Mouse (Mus musculus) urinary bladder, postnatal 25 days (tissue): ENCODE results near the gene Fgd4.

Experiments used
- DNase-seq: peaks from one replicate; pipeline ENCODE4 v3.0.0; 2022; ENCODE audit warnings: low spot score

Gene Fgd4

GRCm38 (mm10) chr16:16600461-16600860 lies at the start of gene Fgd4:
TSS of gene Fgd4 (minus strand) at chr16:16600549.
- DNase-seq: no peak

DNA sequence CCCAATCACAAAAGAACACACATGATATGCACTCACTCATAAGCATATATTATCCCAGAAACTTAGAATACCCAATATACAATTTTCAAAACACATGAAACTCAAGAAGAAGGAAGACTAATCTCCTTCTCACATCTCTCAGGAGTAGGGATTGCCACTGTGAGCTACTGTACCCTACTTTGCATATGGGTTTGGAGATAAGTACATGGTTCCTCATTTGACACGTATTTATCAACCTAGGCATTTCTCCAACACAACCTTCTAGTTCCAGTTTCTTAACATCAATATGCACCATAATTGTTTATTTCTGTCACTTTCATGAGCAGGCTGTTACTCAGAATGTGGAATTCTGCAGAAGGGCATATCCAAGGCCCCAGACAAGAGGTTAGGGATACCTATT lies 44.8 kb upstream of the Fgd4 start:
- DNase-seq: no peak

DNA sequence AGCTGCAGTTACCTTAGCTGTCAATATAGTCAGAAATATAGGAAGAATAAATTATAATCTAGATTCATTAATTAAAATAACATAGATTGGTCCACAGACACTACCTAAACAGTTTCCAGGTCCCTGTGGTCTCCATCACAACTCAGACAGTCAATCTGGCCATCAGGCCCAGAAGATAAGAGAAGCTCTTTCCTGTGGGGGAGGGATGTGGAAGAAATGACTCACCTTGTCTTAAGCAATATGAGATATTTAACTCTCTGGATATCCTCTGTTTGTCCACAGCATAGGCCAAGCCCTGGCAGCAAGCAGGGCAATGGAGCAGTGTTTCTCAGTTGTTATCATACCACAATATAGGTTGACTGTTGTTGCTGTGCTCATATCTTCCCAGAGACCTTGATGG lies 33.4 kb upstream of the Fgd4 start:
- DNase-seq: no peak

DNA sequence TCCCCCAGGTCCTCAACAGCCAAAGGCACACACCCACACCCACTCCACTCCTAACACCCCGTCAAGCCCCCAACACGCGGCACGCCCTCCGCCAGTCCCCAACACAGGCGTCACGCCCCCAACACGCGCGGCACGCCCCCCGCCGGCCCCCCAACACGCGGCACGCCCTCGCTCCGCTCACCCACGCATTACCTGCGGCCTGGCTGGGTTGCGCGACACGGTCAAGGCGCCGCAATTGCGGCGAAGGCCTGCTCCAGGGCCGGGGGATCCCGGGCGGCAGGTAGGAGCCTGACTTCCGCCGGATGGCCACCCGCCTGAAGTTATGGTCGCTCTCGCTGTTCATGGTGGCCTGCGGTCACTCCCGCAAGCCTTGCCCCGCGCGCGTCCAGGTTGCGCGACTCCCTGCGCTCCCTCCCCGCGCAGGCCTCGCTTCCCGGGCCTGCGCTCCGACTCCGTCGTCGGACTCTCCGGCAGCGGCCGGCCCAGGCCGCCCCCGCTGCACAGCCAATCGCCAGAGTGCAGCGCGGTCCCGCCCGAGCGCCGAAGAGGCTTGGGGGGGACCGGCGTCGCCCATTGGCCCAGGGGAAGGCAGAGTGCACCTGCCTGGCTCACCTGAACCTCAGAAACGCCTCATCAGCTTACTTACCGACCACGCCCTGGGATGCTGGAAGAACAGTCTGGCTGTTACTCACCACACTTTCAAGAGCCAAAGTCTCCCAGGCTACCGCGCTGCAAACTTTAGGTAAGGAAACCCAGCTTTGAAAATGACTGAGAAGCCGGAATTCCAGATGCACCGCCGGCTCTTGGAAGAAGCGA lies 555 bp downstream of the Fgd4 start:
- peak; percentile 45 for DNase-seq

DNA sequence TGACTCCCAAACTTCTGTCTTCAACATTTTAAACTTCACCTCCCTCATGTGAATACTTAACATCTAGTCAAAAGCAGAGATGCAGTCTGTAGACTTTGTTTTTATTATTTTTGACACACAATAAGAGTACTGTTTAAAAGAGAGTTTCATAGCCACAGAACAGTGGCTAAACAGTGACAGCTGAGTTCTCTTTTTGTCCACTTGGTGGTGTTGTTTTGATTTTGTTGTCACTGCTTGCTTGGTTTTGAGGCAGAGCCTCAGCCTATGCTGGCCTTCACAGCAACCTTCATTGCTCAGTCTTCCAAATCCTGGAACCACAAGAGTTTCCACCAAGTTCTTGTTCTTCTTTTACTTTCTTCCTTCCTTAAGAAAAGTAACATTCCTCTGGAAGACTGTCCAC lies 3.8 kb downstream of the Fgd4 start:
- no peak for DNase-seq

- DNase-seq: no peak
These were observed 7.7 kb downstream of the Fgd4 start for GRCm38 (mm10) chr16:16592622-16593021.

DNA sequence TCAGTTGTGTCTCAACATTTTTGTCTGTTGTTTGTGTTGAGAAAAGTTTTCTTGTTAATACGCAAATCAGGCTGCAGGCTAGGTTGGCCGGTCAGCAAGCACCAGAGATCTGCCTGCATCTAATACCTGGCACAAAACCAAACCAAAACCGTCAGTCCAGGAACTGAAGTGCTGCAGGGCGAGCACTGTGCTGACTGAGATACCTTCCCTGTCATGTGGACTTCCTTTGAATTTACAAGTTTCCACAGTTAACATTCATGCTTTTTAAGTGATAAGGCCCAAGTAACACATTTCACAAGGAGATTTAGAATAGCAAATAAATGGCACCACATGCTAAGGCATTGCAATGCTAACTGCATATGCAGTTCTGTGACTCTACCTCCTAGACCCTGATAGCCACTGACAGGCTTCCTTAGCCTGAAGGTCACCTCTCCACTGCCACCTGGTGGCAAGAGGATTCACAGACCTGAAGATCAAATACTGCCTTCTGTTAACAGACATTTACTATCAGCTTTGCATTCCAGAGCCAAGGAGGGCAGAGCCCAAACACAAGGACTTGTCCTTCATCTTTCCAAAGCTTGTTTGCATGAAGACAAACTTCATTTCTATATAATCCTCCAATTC lies 15.8 kb downstream of the Fgd4 start:
- peak; percentile 61 for DNase-seq

DNA sequence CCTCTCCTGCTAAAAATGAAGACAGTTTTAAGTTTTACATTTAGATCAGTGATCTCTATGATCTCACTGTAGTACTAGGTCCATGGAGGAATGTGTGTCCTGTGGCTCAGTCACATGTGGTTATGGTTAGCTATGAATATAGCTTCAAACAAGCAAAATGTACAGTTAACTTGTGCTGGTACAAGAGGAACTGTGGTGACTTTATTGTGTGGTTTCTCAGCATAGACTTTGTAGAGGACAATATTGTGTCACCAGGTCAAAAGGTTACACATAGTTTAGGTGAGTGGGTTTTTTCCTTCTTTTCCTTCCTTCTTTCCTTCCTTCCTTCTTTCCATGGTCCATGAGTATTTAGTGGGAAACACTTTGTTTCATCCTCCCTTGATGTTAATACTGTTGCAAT lies 23.8 kb downstream of the Fgd4 start:
- no peak for DNase-seq

DNA sequence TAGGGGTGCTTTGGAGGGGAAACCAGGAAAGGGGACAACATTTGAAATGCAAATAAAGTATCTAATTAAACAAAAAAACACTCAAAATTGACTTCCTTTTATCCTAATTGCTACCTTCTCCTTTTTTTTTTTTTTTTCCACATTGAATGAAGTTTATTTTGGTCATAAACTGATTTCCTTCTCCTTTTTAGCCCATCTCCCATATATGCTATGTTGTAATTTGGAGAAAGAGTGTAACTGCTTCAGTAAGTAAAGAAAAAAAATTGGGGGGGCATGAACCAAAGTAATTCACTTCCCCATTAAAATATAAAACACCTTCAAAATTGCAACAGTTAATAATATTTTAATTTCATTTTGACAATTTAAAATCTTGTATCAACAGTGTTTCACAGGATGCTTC lies 25.8 kb downstream of the Fgd4 start:
- DNase-seq: no peak

GRCm38 (mm10) chr16:16573167-16573566 lies 27.2 kb downstream of the Fgd4 start:
- DNase-seq: no peak

DNA sequence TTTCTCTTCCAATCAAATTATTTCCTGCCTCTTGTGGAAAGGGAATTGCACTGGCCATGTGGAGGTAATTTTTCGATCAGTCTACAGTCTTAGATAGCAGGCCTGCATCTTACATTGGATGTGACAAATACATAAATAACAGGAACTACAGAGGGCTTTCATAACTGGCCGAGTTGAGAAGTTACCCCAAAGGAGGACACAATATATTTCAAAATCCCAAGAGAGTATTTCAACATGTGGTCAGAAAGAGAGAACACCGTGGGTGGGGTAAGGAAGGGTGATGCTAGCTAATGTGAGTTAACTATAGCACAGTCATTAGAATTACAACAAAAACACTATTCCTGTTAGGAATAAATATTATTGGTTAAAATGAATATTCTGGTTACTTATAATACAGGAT lies 29.0 kb downstream of the Fgd4 start:
- DNase-seq: no peak

DNA sequence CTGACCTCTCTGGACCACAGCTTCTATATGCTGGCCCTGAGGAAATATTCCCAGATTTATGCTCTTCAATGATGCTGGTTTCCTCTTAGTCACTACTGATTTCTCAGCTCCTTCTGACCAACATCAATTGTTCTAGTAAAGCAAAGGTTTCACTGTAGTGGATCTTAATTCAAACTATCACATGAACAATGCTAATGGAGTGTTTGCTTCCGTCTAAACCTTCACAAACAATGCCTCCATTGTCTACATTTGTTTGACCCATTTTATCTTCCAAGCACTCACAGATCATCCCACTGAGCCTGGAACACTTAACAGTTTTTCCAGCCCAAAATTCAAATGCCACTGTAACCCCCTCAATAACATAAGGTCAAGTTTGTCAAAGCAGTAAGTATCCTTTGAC lies 33.6 kb downstream of the Fgd4 start:
- no peak for DNase-seq

GRCm38 (mm10) chr16:16566215-16566614 lies 34.1 kb downstream of the Fgd4 start:
- no peak for DNase-seq

DNA sequence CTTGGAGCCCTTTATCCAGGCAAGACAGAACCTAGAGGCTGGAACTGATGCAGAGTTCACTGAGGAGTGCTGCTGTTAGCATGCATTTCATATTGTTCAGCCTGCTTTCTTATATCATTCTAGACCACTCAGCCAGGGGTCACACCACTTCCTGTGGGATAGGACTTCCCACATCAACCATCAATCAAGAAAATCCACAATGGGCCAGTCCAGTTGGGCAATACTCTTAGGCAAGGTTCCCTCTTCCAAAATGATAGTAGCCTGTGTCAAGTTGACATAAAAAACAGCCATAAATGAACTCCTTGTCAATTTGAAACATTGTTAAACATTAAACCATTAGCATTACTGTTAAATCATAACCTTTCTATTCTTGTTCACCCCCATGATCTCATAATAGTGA lies 34.6 kb downstream of the Fgd4 start:
- no peak for DNase-seq

- DNase-seq: no peak
These were observed 39.6 kb downstream of the Fgd4 start for GRCm38 (mm10) chr16:16560718-16561117.

GRCm38 (mm10) chr16:16559878-16560531 lies 40.3 kb downstream of the Fgd4 start:
- peak; percentile 19 for DNase-seq

DNA sequence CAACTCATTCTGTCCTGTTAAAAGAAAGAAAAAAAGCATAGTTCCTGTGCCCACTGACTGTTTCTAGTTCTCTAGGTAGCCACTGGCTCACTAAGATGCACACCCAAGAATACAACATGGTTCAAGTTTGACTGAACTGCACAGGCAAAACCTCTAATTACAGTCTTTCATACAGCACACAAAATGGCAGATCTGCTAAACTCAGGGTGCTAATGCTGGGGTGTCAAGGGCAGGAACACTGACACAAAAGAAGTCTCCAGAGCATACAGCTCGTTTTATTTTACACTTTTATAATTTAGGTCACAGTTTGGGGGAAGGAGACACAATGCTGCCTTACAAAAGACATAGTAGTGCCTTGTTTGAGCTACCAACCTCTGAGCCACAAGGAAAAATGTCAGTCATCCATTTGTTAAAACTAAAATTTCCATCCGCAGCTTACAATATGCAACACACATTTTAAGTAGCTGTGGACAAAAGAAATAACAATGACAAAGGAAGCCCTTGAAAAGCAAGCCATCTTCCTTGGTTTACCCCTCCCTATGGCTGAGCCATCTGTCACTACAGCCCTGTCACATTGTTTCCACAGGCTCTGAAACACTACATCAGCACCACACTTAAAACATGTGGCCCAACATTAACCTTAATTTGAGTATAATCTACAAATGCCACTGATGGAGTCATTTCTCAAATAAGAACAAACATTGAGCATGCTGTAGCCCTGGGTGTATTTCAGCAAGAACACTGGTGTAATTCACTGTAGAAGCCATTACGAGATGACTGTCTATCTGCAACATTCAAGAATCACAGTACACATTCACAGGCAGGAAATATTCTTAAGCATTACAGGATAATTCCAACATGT lies 41.1 kb downstream of the Fgd4 start:
- no peak for DNase-seq

DNA sequence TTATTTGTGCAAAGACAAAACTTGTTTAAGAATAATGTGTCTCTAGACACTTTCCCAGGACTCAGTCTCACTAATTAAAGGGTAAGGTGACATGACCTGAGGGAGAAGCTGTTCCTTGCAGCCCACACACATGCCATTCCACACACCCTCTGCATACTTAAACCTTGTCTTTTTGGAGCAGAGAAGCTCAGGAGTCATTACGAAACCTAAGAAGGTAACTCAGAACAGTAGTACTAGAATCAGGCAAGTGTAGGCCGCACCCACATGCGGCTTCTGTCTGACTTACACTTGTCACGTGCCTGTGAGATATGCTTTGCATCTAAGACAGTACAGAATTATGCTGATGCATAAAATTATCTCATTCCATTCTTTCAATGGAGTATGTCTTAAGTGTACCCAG lies 42.6 kb downstream of the Fgd4 start:
- no peak for DNase-seq

DNA sequence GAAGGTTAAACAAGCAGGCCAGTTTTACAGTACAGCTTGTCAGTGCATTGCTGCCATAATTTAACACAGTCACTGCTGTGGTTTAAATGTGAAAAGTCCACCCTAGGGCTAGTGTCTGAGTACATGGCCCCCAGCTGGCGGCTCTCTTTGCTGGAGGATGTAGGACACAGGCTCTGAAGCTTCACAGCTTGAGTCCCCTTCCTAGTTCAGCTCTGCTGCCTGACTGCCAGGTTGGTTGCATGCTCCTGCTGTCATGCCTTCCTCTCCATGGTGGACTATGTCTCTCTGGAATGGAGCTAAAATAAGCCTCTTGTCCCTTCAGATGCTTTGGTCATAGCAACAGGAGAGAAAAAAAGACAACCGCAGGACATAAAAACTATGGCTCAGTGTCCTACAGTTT lies 46.3 kb downstream of the Fgd4 start:
- DNase-seq: no peak

- no peak for DNase-seq
These were observed 48.2 kb downstream of the Fgd4 start for GRCm38 (mm10) chr16:16552197-16552596.

DNA sequence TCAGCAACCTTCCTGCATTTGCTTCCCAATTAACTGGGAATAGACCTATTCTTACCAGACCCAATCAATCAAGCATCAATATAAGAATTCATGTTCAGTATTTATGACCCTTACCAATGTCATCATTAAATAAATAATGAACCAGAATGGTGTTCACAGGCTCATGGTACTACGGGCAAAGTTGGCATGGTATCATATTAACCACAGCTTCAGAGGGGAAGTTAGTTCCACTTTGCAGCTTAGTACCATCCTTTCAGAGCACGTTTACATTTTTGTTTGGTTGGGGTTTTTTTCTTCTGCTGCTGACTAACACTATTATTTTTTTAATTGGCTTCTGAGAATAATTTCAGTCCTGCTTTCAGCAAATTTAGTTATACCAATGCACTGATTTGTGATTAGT lies 51.2 kb downstream of the Fgd4 start:
- no peak for DNase-seq

DNA sequence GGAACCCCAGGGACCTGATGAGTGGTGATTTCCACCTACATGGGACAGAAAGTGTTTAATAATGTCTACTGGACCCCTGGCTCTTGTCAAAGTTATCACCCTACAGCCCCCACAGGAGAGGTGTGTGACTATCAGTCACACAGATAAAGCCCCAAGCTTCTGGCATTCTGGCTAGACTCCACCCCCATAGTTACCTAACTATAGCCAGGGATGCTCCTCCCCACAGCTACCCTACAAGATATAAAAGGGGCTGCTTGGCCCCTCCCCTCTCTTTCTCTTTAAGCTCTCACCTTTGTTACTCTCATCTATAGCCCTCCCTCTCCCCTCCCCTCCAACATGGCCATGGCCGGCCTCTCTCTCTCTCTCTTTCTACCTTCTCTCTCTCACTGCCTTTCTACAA lies 53.7 kb downstream of the Fgd4 start:
- DNase-seq: no peak
